Mouse (Mus musculus): ENCODE measurements around the gene Lsm11.
A peak's percentile ranks its signal among the peaks of the same experiment; 100 is the strongest.

Lsm11 gene

GRCm38 (mm10) chr11:45927456-45927855 lies 17.3 kb downstream of the Lsm11 start:
- DNase-seq (ENCODE audit: low spot score in 2 of 2): no peak

GRCm38 (mm10) chr11:45926640-45927082 lies 18.1 kb downstream of the Lsm11 start:
- DNase-seq (ENCODE audit: low spot score in 2 of 2): peak; percentile 54 to 76

GRCm38 (mm10) chr11:45925436-45925835 lies 19.3 kb downstream of the Lsm11 start:
- no peak for DNase-seq (ENCODE audit: low spot score in 2 of 2)

GRCm38 (mm10) chr11:45921480-45921898 lies 23.2 kb downstream of the Lsm11 start:
- DNase-seq (ENCODE audit: low spot score in 2 of 2): no peak

GRCm38 (mm10) chr11:45921026-45921425 lies 23.7 kb downstream of the Lsm11 start:
- no peak for DNase-seq (ENCODE audit: low spot score in 2 of 2)

GRCm38 (mm10) chr11:45918836-45919235 lies 25.9 kb downstream of the Lsm11 start:
- DNase-seq (ENCODE audit: low spot score in 2 of 2): no peak

GRCm38 (mm10) chr11:45918018-45918417 lies 26.7 kb downstream of the Lsm11 start:
- DNase-seq (ENCODE audit: low spot score in 2 of 2): no peak

GRCm38 (mm10) chr11:45916196-45916595 lies 28.5 kb downstream of the Lsm11 start:
- no peak for DNase-seq (ENCODE audit: low spot score in 2 of 2)

GRCm38 (mm10) chr11:45910701-45911100 lies 34.0 kb downstream of the Lsm11 start:
- DNase-seq (ENCODE audit: low spot score in 2 of 2): no peak

GRCm38 (mm10) chr11:45908894-45909293 lies 35.8 kb downstream of the Lsm11 start:
- DNase-seq (ENCODE audit: low spot score in 2 of 2): no peak

GRCm38 (mm10) chr11:45908070-45908469 lies 36.7 kb downstream of the Lsm11 start:
- no peak for DNase-seq (ENCODE audit: low spot score in 2 of 2)

- DNase-seq (ENCODE audit: low spot score in 2 of 2): no peak
Observed at GRCm38 (mm10) chr11:45907301-45907700, 37.4 kb downstream of the Lsm11 start.

GRCm38 (mm10) chr11:45906109-45906786 lies 38.5 kb downstream of the Lsm11 start:
- no peak for DNase-seq (ENCODE audit: low spot score in 2 of 2)

- DNase-seq (ENCODE audit: low spot score in 2 of 2): no peak
Observed at GRCm38 (mm10) chr11:45900233-45901015, 44.3 kb downstream of the Lsm11 start.

- no peak for DNase-seq (ENCODE audit: low spot score in 2 of 2)
Observed at GRCm38 (mm10) chr11:45897392-45897791, 47.3 kb downstream of the Lsm11 start.

GRCm38 (mm10) chr11:45892861-45893360 lies 51.8 kb downstream of the Lsm11 start:
- no peak for DNase-seq (ENCODE audit: low spot score in 2 of 2)

- no peak for DNase-seq (ENCODE audit: low spot score in 2 of 2)
Observed at GRCm38 (mm10) chr11:45890423-45890822, 54.3 kb downstream of the Lsm11 start.

- DNase-seq (ENCODE audit: low spot score in 2 of 2): no peak
Observed at GRCm38 (mm10) chr11:45889981-45890380, 54.8 kb downstream of the Lsm11 start.

GRCm38 (mm10) chr11:45888471-45889030 lies 56.2 kb downstream of the Lsm11 start:
- DNase-seq (ENCODE audit: low spot score in 2 of 2): no peak

GRCm38 (mm10) chr11:45886596-45886995 lies 58.1 kb downstream of the Lsm11 start:
- DNase-seq (ENCODE audit: low spot score in 2 of 2): no peak

- no peak for DNase-seq (ENCODE audit: low spot score in 2 of 2)
Observed at GRCm38 (mm10) chr11:45885606-45886230, 59.0 kb downstream of the Lsm11 start.

GRCm38 (mm10) chr11:45884029-45884428 lies 60.7 kb downstream of the Lsm11 start:
- no peak for DNase-seq (ENCODE audit: low spot score in 2 of 2)
